Mouse (Mus musculus) heart, adult 2 months (tissue): Measurements from ENCODE around the gene Iqcb1. TPM values are rescaled to one million over a fixed set of nuclear protein-coding genes. Genes with fewer than 3 reads are reported as not detected.

ENCODE experiments used
- DNase-seq, 2 experiments: peaks; one replicate each; pipeline ENCODE4 v3.0.0; 2021
- H3K27ac ChIP-seq: fragments of 200-600 bp; 2 replicates; pipeline ENCODE4 v1.8.1; 2022
- H3K27me3 ChIP-seq: fragments of 200-500 bp; 2 replicates; pipeline ENCODE4 v1.6.1; 2012; ENCODE audit warnings: mild to moderate bottlenecking, low read length, inconsistent platforms, mixed read lengths; ENCODE audit not compliant: control insufficient read depth, insufficient read depth
- H3K36me3 ChIP-seq: fragments of 200-500 bp; 2 replicates; pipeline ENCODE4 v1.6.1; 2012; ENCODE audit warnings: low read length, inconsistent platforms; ENCODE audit not compliant: control insufficient read depth, insufficient read depth
- H3K4me1 ChIP-seq: fragments of 200-500 bp; 2 replicates; pipeline ENCODE4 v1.6.1; 2011; ENCODE audit warnings: low read length; ENCODE audit not compliant: control insufficient read depth, insufficient read depth
- H3K4me3 ChIP-seq: fragments of 200-600 bp; 2 replicates; pipeline ENCODE4 v1.8.1; 2022
- H3K79me2 ChIP-seq: fragments of 200-500 bp; replicated peaks from 2 replicates; pipeline ENCODE4 v1.6.1; 2012; ENCODE audit warnings: mild to moderate bottlenecking, inconsistent platforms, low read length, moderate library complexity, mixed read lengths; ENCODE audit not compliant: control insufficient read depth, insufficient read depth
- H3K9ac ChIP-seq: fragments of 200-500 bp; 2 replicates; pipeline ENCODE4 v1.6.1; 2012; ENCODE audit warnings: low read depth, mild to moderate bottlenecking, control low read depth, inconsistent platforms, low read length, mixed read lengths
- CTCF ChIP-seq: fragments of 200-600 bp; IDR thresholded peaks from 2 replicates; pipeline ENCODE4 v1.8.1; 2022; ENCODE audit warnings: antibody characterized with exemption, mild to moderate bottlenecking, moderate library complexity
- EP300 ChIP-seq: fragments of 200-500 bp; IDR thresholded peaks from 2 replicates; pipeline ENCODE4 v1.6.1; 2011; ENCODE audit warnings: low read depth, low read length, control low read depth; ENCODE audit not compliant: insufficient read depth
- POLR2A ChIP-seq: fragments of 200-500 bp; IDR thresholded peaks from 2 replicates; pipeline ENCODE4 v1.6.1; 2011; ENCODE audit warnings: mild to moderate bottlenecking, low read depth, low read length, control low read depth; ENCODE audit not compliant: insufficient read depth
- WGBS: fragments of 180-500 bp; shearing (Covaris S2); methylation state at CpG from one replicate; pipeline ENCODE4 v1.1.7; 2018; 5-methylcytosine and 5-hydroxymethylcytosine counted together
- intact Hi-C: fragments of 180-260 bp; cut with DNase I; formaldehyde crosslinking; loops from one replicate; pipeline ENCODE4 v1.15.1; 2025
- long read RNA-seq: library from polyadenylated mRNA; stranded (forward); transcript quantifications from one replicate; pipeline ENCODE4 v2.0.0, GENCODE M21; 2021
- polyA plus RNA-seq: library from polyadenylated mRNA; depleted of rRNA; stranded (reverse); fragments of >200 nt; gene quantifications from 2 replicates; pipeline ENCODE4 v1.2.3, GENCODE M21; 2012; rRNA removed
- total RNA-seq, 2 experiments: library from RNA; stranded (reverse); gene quantifications; 2 replicates each; pipeline ENCODE4 v1.2.3; 2021

The Iqcb1 gene
- total RNA-seq (10 to 100 TPM; 12.1 to 14.1 TPM), polyA plus RNA-seq (3.8 and 5.8 TPM in 2 replicates)
- long read RNA-seq, partial matches to known transcripts: 0 of 12 reads
- long read RNA-seq, other reads (novel, unspliced or antisense): 9 of 12 reads

DNA sequence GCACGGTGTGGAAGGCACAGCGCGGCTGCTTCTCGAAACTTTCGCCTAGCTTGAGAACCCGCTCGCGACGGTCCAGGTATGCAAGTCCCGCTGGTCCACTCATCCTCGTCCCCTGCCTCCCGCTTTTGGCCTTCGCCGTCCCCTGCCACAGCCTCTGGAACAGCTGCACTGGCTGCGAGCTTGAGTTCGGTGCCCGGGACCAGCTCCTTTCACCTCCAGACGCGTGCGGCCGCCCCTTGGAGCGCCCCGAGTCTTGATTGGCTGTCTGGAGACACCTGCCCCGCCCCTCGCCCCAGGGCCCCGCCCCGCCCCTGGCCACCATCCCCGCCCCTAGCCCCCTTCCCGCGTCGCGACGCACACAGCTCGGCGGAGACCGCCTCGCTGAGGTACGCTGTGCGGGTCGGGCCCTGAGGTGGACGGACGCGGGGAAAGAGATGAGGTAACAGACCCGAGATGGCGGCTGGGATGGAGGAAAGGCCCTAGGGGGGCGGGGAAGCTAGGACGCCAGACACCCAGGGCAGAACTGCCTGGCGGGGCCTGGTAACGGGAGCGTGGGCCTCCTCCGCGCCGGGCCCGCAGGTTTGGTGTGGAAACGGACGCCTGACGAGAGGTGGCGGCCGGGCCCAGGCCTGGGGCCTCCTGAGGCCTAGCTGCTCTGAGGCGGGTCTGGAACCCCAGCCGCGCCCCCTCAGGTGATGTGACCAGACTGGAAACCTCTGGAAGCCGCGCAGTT lies at the start of gene Iqcb1:
Gene Iqcb1 (plus strand): TSS at position 332 of the 733 bp plus-strand sequence.
- Histone ChIP-seq H3K4me1 (peaks cover 2% of the 10 kb centered on the region), H3K36me3 (no peaks in the 10 kb centered on the region), H3K79me2 (peaks cover 2% of the 10 kb centered on the region; the same call in 1 of the 2 replicates), H3K4me3 (peak within 1 kb of the TSS; percentile 86), H3K9ac (peak within 1 kb of the TSS; percentile 96), H3K27ac (peak within 1 kb of the TSS; percentile 66), H3K27me3 (no peaks in the 10 kb centered on the region)
- no peak for TF ChIP-seq EP300
- TF ChIP-seq CTCF: no peak
- TF ChIP-seq POLR2A: 0 out of 2 replicates have a peak, but pooled peaks have one; percentile 34
- DNase-seq: peak; percentile 85 to 89
- intact Hi-C loops: loop anchor here (5.0 kb wide), 2 partner anchors 44 to 184 kb away; partner anchors contain the start of gene Polq
- under 1% methylated on average over 63 of the region's 64 CpGs for WGBS

- WGBS: 81% methylated on average over 2 of the region's 2 CpGs
- TF ChIP-seq POLR2A (no peak), EP300 (no peak), CTCF (no peak)
- H3K4me3 ChIP-seq: no peak overlapping the region
- H3K79me2 ChIP-seq: no peaks in the 10 kb centered on the region
- H3K27ac ChIP-seq: no peak overlapping the region
- no peaks in the 10 kb centered on the region for H3K36me3 ChIP-seq
- H3K4me1 ChIP-seq: no peaks in the 10 kb centered on the region
- intact Hi-C loops: no loop called here
- no peak for DNase-seq
- H3K27me3 ChIP-seq: no peaks in the 10 kb centered on the region
- H3K9ac ChIP-seq: no peak overlapping the region
Measured at GRCm38 (mm10) chr16:36784146-36784545, 44.0 kb upstream of the Iqcb1 start.

GRCm38 (mm10) chr16:36784594-36785313 lies 43.4 kb upstream of the Iqcb1 start, which contains the start of gene Slc15a2:
TSS of gene Slc15a2 (minus strand) at chr16:36784962.
- intact Hi-C loops: no loop called here

GRCm38 (mm10) chr16:36786466-36786865 lies 41.7 kb upstream of the Iqcb1 start:
- no peak overlapping the region for H3K9ac ChIP-seq
- no peaks in the 10 kb centered on the region for H3K36me3 ChIP-seq
- no peaks in the 10 kb centered on the region for H3K4me1 ChIP-seq
- WGBS: 89% methylated on average over 7 of the region's 7 CpGs
- no peaks in the 10 kb centered on the region for H3K27me3 ChIP-seq
- no peaks in the 10 kb centered on the region for H3K79me2 ChIP-seq
- no peak for DNase-seq
- no peak for TF ChIP-seq CTCF
- no peak for TF ChIP-seq POLR2A
- TF ChIP-seq EP300: no peak
- intact Hi-C loops: no loop called here
- H3K4me3 ChIP-seq: no peak overlapping the region
- no peak overlapping the region for H3K27ac ChIP-seq

More at GRCm38 (mm10) chr16:36784594-36785313, 43.4 kb upstream of the Iqcb1 start, which contains the start of gene Slc15a2:
- DNase-seq: peak; percentile 8 to 20
- no peak within 1 kb of the TSS for H3K27ac ChIP-seq
- 51% methylated on average over 10 of the region's 10 CpGs for WGBS
- no peaks in the 10 kb centered on the region for H3K4me1 ChIP-seq
- no peak for TF ChIP-seq POLR2A
- no peak for TF ChIP-seq CTCF
- TF ChIP-seq EP300: no peak
- H3K9ac ChIP-seq: no peak within 1 kb of the TSS
- no peaks in the 10 kb centered on the region for H3K27me3 ChIP-seq
- no peaks in the 10 kb centered on the region for H3K79me2 ChIP-seq
- no peak within 1 kb of the TSS for H3K4me3 ChIP-seq
- no peaks in the 10 kb centered on the region for H3K36me3 ChIP-seq

- Histone ChIP-seq H3K79me2 (no peaks in the 10 kb centered on the region), H3K27me3 (no peaks in the 10 kb centered on the region), H3K36me3 (no peaks in the 10 kb centered on the region), H3K4me3 (no peak overlapping the region), H3K27ac (no peak overlapping the region), H3K4me1 (no peaks in the 10 kb centered on the region), H3K9ac (no peak overlapping the region)
- 65% methylated on average over 4 of the region's 4 CpGs for WGBS
- TF ChIP-seq CTCF: no peak
- TF ChIP-seq EP300: no peak
- no peak for TF ChIP-seq POLR2A
- intact Hi-C loops: no loop called here
- no peak for DNase-seq
Measured at GRCm38 (mm10) chr16:36790166-36790565, 38.0 kb upstream of the Iqcb1 start.
